Mouse (Mus musculus) G1E (cell line): ENCODE data around the gene Fam169a.

Experiments used
- CTCF ChIP-seq: IDR thresholded peaks from 2 replicates; pipeline ENCODE4 v1.5.1; 2012; ENCODE audit warnings: low read depth, low read length, inconsistent platforms, mixed read lengths
- TAL1 ChIP-seq: conservative IDR thresholded peaks from 2 replicates; pipeline ENCODE4 v1.6.1; 2012; ENCODE audit warnings: low read depth, low read length, inconsistent platforms, mixed read lengths

GRCm38 (mm10) chr13:97062151-97062550, 4.9 kb upstream of the Fam169a start:
- TF ChIP-seq CTCF (no peak), TAL1 (no peak)
